ENCODE assay signal across 8 mouse cellular contexts in the genomic region with DNA sequence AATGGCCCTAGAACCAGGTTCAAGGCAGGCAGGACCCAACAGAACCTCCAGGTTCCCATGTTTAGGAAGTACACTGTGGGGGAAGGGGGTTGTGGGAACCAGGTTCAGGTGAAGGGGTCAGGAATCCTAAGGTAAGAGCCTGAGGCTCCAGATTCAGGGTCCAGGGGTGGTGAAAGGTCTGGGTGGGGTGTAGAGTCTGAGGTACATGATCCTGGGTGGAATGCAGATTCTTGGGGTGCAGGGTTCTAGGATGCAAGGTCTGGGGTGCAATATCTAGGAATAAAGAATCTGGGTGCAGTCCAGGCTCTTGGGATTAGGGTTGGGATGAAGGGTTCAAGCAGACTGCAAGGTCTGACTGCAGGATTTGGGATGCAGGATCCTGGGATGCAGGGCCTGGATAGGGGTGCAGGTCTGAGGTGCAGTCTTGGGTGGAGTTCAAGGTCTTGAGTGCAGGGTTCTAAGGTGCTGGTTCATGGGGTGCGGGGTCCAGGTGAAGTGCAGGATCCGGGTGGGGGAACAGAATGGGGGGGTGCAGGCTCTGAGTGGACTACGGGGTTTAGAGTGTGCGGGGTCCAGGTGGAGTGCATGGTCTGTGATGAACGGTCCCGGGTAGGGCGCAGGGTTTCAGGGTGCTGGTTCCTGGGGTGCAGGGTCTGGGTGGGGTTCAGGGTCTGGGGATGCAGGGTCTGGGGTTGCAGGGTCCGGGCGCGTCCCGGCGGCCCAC. TPM values are rescaled to one million over a fixed set of nuclear protein-coding genes. Genes with fewer than 3 reads are reported as not detected.
DNase-seq lines count a peak whose midpoint lies in the region; ATAC-seq and TF ChIP-seq lines count a peak whose summit lies in the region.

No protein-coding gene starts in this region.

- peak overlapping the region; percentile 87 for H3K4me2 ChIP-seq in embryonic facial prominence, embryonic 13.5 days
- H3K4me2 ChIP-seq in hindbrain, postnatal 0 days (ENCODE audit: low read depth, low read length), result peak overlapping the region; percentile 94
- peak overlapping the region; percentile 93 for H3K4me2 ChIP-seq in midbrain, postnatal 0 days (ENCODE audit: low read depth, low read length, poor library complexity, severe bottlenecking)

- H3K4me1 ChIP-seq in embryonic facial prominence, embryonic 13.5 days, result peaks cover 35% of the 10 kb centered on the region
- H3K4me1 ChIP-seq in hindbrain, postnatal 0 days (ENCODE audit: insufficient read depth, low read length), result peaks cover 11% of the 10 kb centered on the region; the same call in 1 of the 2 replicates
- peaks cover 14% of the 10 kb centered on the region for H3K4me1 ChIP-seq in midbrain, postnatal 0 days (ENCODE audit: insufficient read depth, low read length)

- peaks cover 21% of the 10 kb centered on the region for H3K36me3 ChIP-seq in embryonic facial prominence, embryonic 13.5 days
- H3K36me3 ChIP-seq in hindbrain, postnatal 0 days (ENCODE audit: insufficient read depth, low read length), result no peaks in the 10 kb centered on the region
- no peaks in the 10 kb centered on the region for H3K36me3 ChIP-seq in midbrain, postnatal 0 days (ENCODE audit: insufficient read depth, low read length)

- peak overlapping the region; percentile 90 for H3K27ac ChIP-seq in layer of hippocampus, adult 2 months
- peak overlapping the region; percentile 76 for H3K27ac ChIP-seq in embryonic facial prominence, embryonic 13.5 days
- H3K27ac ChIP-seq in hindbrain, postnatal 0 days, result peak overlapping the region; percentile 92
- H3K27ac ChIP-seq in midbrain, postnatal 0 days (ENCODE audit: low read depth, low read length), result peak overlapping the region; percentile 91

- no peaks in the 10 kb centered on the region for H3K27me3 ChIP-seq in embryonic facial prominence, embryonic 13.5 days
- no peaks in the 10 kb centered on the region for H3K27me3 ChIP-seq in hindbrain, postnatal 0 days (ENCODE audit: insufficient read depth, low read length)
- no peaks in the 10 kb centered on the region for H3K27me3 ChIP-seq in midbrain, postnatal 0 days (ENCODE audit: insufficient read depth, low read length)

- no peaks in the 10 kb centered on the region for H3K9me3 ChIP-seq in embryonic facial prominence, embryonic 13.5 days
- no peaks in the 10 kb centered on the region for H3K9me3 ChIP-seq in hindbrain, postnatal 0 days (ENCODE audit: low read length)
- H3K9me3 ChIP-seq in midbrain, postnatal 0 days (ENCODE audit: low read length), result no peaks in the 10 kb centered on the region

- WGBS in embryonic facial prominence, embryonic 13.5 days, result 5% methylated on average over 12 of the region's 12 CpGs
- WGBS in hindbrain, postnatal 0 days, result 3% methylated on average over 12 of the region's 12 CpGs
- 6% methylated on average over 12 of the region's 12 CpGs for WGBS in midbrain, postnatal 0 days

- no peak for TF ChIP-seq CTCF in layer of hippocampus, adult 2 months (conservative IDR thresholded peaks at IDR 0.05)
- TF ChIP-seq CTCF in hindbrain, postnatal 0 days (IDR thresholded peaks at IDR 0.05; ENCODE audit: low read depth), result no peak
- no peak for TF ChIP-seq CTCF in midbrain, postnatal 0 days (IDR thresholded peaks at IDR 0.05)

- DNase-seq in layer of hippocampus, adult 2 months (ENCODE audit: low spot score in 2 of 2), result no peak
- no peak for DNase-seq in layer of hippocampus, postnatal 25 days (ENCODE audit: extremely low spot score in 1 of 2, low spot score in 1 of 2)
- no peak for DNase-seq in hindbrain, postnatal 0 days (ENCODE audit: low spot score)
- no peak for DNase-seq in midbrain, postnatal 0 days (ENCODE audit: low spot score)
- no peak for DNase-seq in gastrocnemius, postnatal 4 days (ENCODE audit: low spot score in 2 of 2)
- no peak for DNase-seq in frontal cortex, postnatal 25 days (ENCODE audit: low spot score in 2 of 2)
- DNase-seq in cerebellum, adult 8-10 months, result no peak

- H3K4me3 ChIP-seq in layer of hippocampus, adult 2 months, result peak overlapping the region; percentile 77
- peak overlapping the region; percentile 88 for H3K4me3 ChIP-seq in embryonic facial prominence, embryonic 13.5 days
- H3K4me3 ChIP-seq in hindbrain, postnatal 0 days (ENCODE audit: low read length), result peak overlapping the region; percentile 76
- peak overlapping the region; percentile 82 for H3K4me3 ChIP-seq in midbrain, postnatal 0 days (ENCODE audit: low read depth, low read length)

- H3K9ac ChIP-seq in embryonic facial prominence, embryonic 13.5 days, result peak overlapping the region; percentile 97
- H3K9ac ChIP-seq in hindbrain, postnatal 0 days (replicated peaks; ENCODE audit: low read length), result peak overlapping the region; percentile 93
- H3K9ac ChIP-seq in midbrain, postnatal 0 days (replicated peaks; ENCODE audit: low read length, poor library complexity, severe bottlenecking), result peak overlapping the region; percentile 93

- 0 out of 2 replicates have a peak, but pooled peaks have one; percentile 26 for ATAC-seq in embryonic facial prominence, embryonic 13.5 days (ENCODE audit: insufficient number of reproducible peaks, insufficient read depth, low FRiP score, low TSS enrichment, low read depth)
- ATAC-seq in hindbrain, postnatal 0 days, result peak; percentile 35
- ATAC-seq in midbrain, postnatal 0 days (ENCODE audit: low FRiP score), result peak; percentile 29

RNA-seq across cellular contexts. Expression of gene Btbd2, which starts 1.3 kb away (rescaled TPM):
- total RNA-seq in layer of hippocampus, adult 2 months (2021), result 100 to 1,000 TPM; 102 to 105 TPM
- 100 to 1,000 TPM; 103 to 107 TPM for total RNA-seq in layer of hippocampus, postnatal 25 days (2021)
- 76.8 and 82.4 TPM in 2 replicates for polyA plus RNA-seq in embryonic facial prominence, embryonic 13.5 days (2015; fragmentation: Nextera tagmentation; extraction: Ambion mirVana)
- 209 and 213 TPM in 2 replicates for total RNA-seq in hindbrain, postnatal 0 days (2014; rRNA removed)
- 81.9 and 82.8 TPM in 2 replicates for polyA plus RNA-seq in hindbrain, postnatal 0 days (2015; fragmentation: Nextera tagmentation; extraction: Ambion mirVana)
- total RNA-seq in midbrain, postnatal 0 days (2014; rRNA removed), result 168 and 215 TPM in 2 replicates
- polyA plus RNA-seq in midbrain, postnatal 0 days (2015; fragmentation: Nextera tagmentation; extraction: Ambion mirVana), result 71.6 and 80.4 TPM in 2 replicates
- 10 to 100 TPM; 50.7 to 50.8 TPM for total RNA-seq in gastrocnemius, postnatal 4 days (2021)

RNA-seq across cellular contexts. Expression of gene Mknk2, which starts 22.3 kb away (rescaled TPM):
- total RNA-seq in layer of hippocampus, adult 2 months (2021), result 10 to 100 TPM; 45.3 to 46.9 TPM
- total RNA-seq in layer of hippocampus, postnatal 25 days (2021), result 10 to 100 TPM; 45.0 to 50.9 TPM
- 78.3 and 86.3 TPM in 2 replicates for polyA plus RNA-seq in embryonic facial prominence, embryonic 13.5 days (2015; fragmentation: Nextera tagmentation; extraction: Ambion mirVana)
- total RNA-seq in hindbrain, postnatal 0 days (2014; rRNA removed), result 84.5 and 95.4 TPM in 2 replicates
- polyA plus RNA-seq in hindbrain, postnatal 0 days (2015; fragmentation: Nextera tagmentation; extraction: Ambion mirVana), result 38.2 and 40.5 TPM in 2 replicates
- total RNA-seq in midbrain, postnatal 0 days (2014; rRNA removed), result 74.6 and 74.7 TPM in 2 replicates
- 35.3 and 36.0 TPM in 2 replicates for polyA plus RNA-seq in midbrain, postnatal 0 days (2015; fragmentation: Nextera tagmentation; extraction: Ambion mirVana)
- 100 to 1,000 TPM; 170 to 176 TPM for total RNA-seq in gastrocnemius, postnatal 4 days (2021)

RNA-seq across cellular contexts. Expression of gene Csnk1g2, which starts 32.9 kb away (rescaled TPM):
- total RNA-seq in layer of hippocampus, adult 2 months (2021), result 100 to 1,000 TPM; 221 to 228 TPM
- total RNA-seq in layer of hippocampus, postnatal 25 days (2021), result 100 to 1,000 TPM; 208 to 236 TPM
- polyA plus RNA-seq in embryonic facial prominence, embryonic 13.5 days (2015; fragmentation: Nextera tagmentation; extraction: Ambion mirVana), result 131 and 169 TPM in 2 replicates
- total RNA-seq in hindbrain, postnatal 0 days (2014; rRNA removed), result 128 and 156 TPM in 2 replicates
- polyA plus RNA-seq in hindbrain, postnatal 0 days (2015; fragmentation: Nextera tagmentation; extraction: Ambion mirVana), result 94.3 and 95.5 TPM in 2 replicates
- total RNA-seq in midbrain, postnatal 0 days (2014; rRNA removed), result 124 and 146 TPM in 2 replicates
- polyA plus RNA-seq in midbrain, postnatal 0 days (2015; fragmentation: Nextera tagmentation; extraction: Ambion mirVana), result 90.5 and 93.3 TPM in 2 replicates
- total RNA-seq in gastrocnemius, postnatal 4 days (2021), result 100 to 1,000 TPM; 167 to 169 TPM

RNA-seq across cellular contexts. Expression of gene Mob3a, which starts 46.2 kb away (rescaled TPM):
- 10 to 100 TPM; 10.6 to 16.5 TPM for total RNA-seq in layer of hippocampus, adult 2 months (2021)
- total RNA-seq in layer of hippocampus, postnatal 25 days (2021), result 10 to 100 TPM; 13.0 to 13.6 TPM
- polyA plus RNA-seq in embryonic facial prominence, embryonic 13.5 days (2015; fragmentation: Nextera tagmentation; extraction: Ambion mirVana), result 45.8 and 46.3 TPM in 2 replicates
- 68.3 and 76.4 TPM in 2 replicates for total RNA-seq in hindbrain, postnatal 0 days (2014; rRNA removed)
- 37.2 and 38.8 TPM in 2 replicates for polyA plus RNA-seq in hindbrain, postnatal 0 days (2015; fragmentation: Nextera tagmentation; extraction: Ambion mirVana)
- total RNA-seq in midbrain, postnatal 0 days (2014; rRNA removed), result 66.6 and 75.1 TPM in 2 replicates
- polyA plus RNA-seq in midbrain, postnatal 0 days (2015; fragmentation: Nextera tagmentation; extraction: Ambion mirVana), result 44.9 and 48.5 TPM in 2 replicates
- 10 to 100 TPM; 24.0 to 25.4 TPM for total RNA-seq in gastrocnemius, postnatal 4 days (2021)

RNA-seq across cellular contexts. Expression of gene Izumo4, which starts 46.4 kb away (rescaled TPM):
- 10 to 100 TPM; 65.0 to 69.0 TPM for total RNA-seq in layer of hippocampus, adult 2 months (2021)
- total RNA-seq in layer of hippocampus, postnatal 25 days (2021), result 10 to 100 TPM; 46.4 to 61.7 TPM
- polyA plus RNA-seq in embryonic facial prominence, embryonic 13.5 days (2015; fragmentation: Nextera tagmentation; extraction: Ambion mirVana), result 24.0 and 29.2 TPM in 2 replicates
- total RNA-seq in hindbrain, postnatal 0 days (2014; rRNA removed), result 31.1 and 31.6 TPM in 2 replicates
- polyA plus RNA-seq in hindbrain, postnatal 0 days (2015; fragmentation: Nextera tagmentation; extraction: Ambion mirVana), result 46.7 and 52.2 TPM in 2 replicates
- total RNA-seq in midbrain, postnatal 0 days (2014; rRNA removed), result 26.3 and 48.0 TPM in 2 replicates
- polyA plus RNA-seq in midbrain, postnatal 0 days (2015; fragmentation: Nextera tagmentation; extraction: Ambion mirVana), result 44.0 and 47.4 TPM in 2 replicates
- 1 to 10 TPM; 8.3 to 8.4 TPM for total RNA-seq in gastrocnemius, postnatal 4 days (2021)
